In genomic region chr9:121196473-121196872, GRCm38 (mm10) we compare ENCODE assay signal across 17 mouse cellular contexts.
"Had no signal": no experiment of that assay in that cellular context is flagged by ENCODE, and none has a peak within 500 bp of the region (broad histone marks: within the 10 kb centered on the region; RNA-seq: fewer than 3 reads in every experiment).

No protein-coding gene starts in this region.

- H3K9ac ChIP-seq: liver, embryonic 15.5 days; liver, postnatal 0 days; lung, embryonic 15.5 days; midbrain, embryonic 13.5 days; midbrain, embryonic 15.5 days; neural tube, embryonic 12.5 days had no signal

- H3K27me3 ChIP-seq: liver, embryonic 15.5 days; lung, embryonic 15.5 days; megakaryocyte, embryonic 14.5 days; midbrain, embryonic 13.5 days; midbrain, embryonic 15.5 days; neural tube, embryonic 12.5 days had no signal

- DNase-seq: liver, postnatal 0 days; lung, adult 2 months; lung, postnatal 14 days; lung, postnatal 36 days; right cerebral cortex, postnatal 25 days; thymus, adult 18-20 months; thymus, postnatal 14 days; thymus, postnatal 36 days had no signal

- H3K27ac ChIP-seq: liver, embryonic 15.5 days; lung, embryonic 15.5 days; macrophage; midbrain, embryonic 13.5 days; midbrain, embryonic 15.5 days; neural tube, embryonic 12.5 days had no signal

- H3K4me3 ChIP-seq: liver, embryonic 15.5 days; lung, embryonic 15.5 days; megakaryocyte, embryonic 14.5 days; midbrain, embryonic 13.5 days; midbrain, embryonic 15.5 days; neural tube, embryonic 12.5 days had no signal

- H3K9me3 ChIP-seq: midbrain, embryonic 15.5 days had no signal

- H3K4me1 ChIP-seq: liver, embryonic 15.5 days; lung, embryonic 15.5 days; megakaryocyte, embryonic 14.5 days; midbrain, embryonic 13.5 days; midbrain, embryonic 15.5 days; neural tube, embryonic 12.5 days had no signal

- H3K36me3 ChIP-seq: liver, embryonic 15.5 days; midbrain, embryonic 15.5 days had no signal

- ATAC-seq: liver, postnatal 0 days; lung, postnatal 0 days; midbrain, embryonic 13.5 days; midbrain, embryonic 15.5 days had no signal

- H3K4me2 ChIP-seq: liver, embryonic 15.5 days; lung, embryonic 15.5 days; midbrain, embryonic 11.5 days; midbrain, embryonic 13.5 days; midbrain, embryonic 15.5 days; neural tube, embryonic 12.5 days had no signal
